In the genomic region with DNA sequence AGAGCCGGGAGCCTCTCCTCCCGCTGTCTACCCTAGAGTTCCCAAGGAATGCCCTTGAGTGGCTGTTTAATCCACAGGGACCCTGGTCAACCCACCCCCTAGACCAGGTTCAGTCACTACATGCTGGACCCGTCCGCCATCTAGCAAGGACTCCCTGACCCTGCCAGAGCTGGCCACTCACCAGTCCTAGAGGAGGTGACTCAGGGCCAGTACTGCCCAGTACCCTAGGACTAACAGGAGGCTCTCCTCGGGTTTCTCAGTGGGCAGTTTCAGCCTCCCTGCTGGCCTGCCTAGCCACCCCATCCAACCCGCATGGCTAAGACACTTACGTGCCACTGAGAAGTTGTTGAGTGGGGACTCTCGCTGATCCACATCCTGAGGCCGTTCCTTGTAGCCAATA, we compare ENCODE assay signal across 10 mouse cellular contexts. TPM values are rescaled to one million over a fixed set of nuclear protein-coding genes. Genes with fewer than 3 reads are reported as not detected.
DNase-seq lines count a peak whose midpoint lies in the region; ATAC-seq and TF ChIP-seq lines count a peak whose summit lies in the region.
"Had no signal": no experiment of that assay in that cellular context is flagged by ENCODE, and none has a peak within 500 bp of the region (broad histone marks: within the 10 kb centered on the region; RNA-seq: fewer than 3 reads in every experiment).

No protein-coding gene starts in this region.

- peak overlapping the region; percentile 88 to 98 for H3K27ac ChIP-seq in heart, embryonic 14.5 days (replicated peaks in 1 of 2; ENCODE audit: control insufficient read depth in 1 of 2, insufficient read depth in 1 of 2, low read depth in 2 of 2, low read length in 2 of 2)
- peak overlapping the region; percentile 46; the same call in 1 of the 2 replicates for H3K27ac ChIP-seq in neural tube, embryonic 12.5 days
- peak overlapping the region; percentile 87 for H3K27ac ChIP-seq in limb, embryonic 14.5 days (replicated peaks; ENCODE audit: low read depth, low read length)

- H3K4me2 ChIP-seq in heart, embryonic 14.5 days (ENCODE audit: low read length) = peak overlapping the region; percentile 59
- no peak overlapping the region; the same call in 1 of the 2 replicates for H3K4me2 ChIP-seq in neural tube, embryonic 12.5 days (replicated peaks)
- H3K4me2 ChIP-seq in limb, embryonic 14.5 days (replicated peaks; ENCODE audit: low read depth, low read length, severe bottlenecking) = no peak overlapping the region

- no peak overlapping the region for H3K4me3 ChIP-seq in heart, embryonic 14.5 days (ENCODE audit: control insufficient read depth in 1 of 2, insufficient read depth in 1 of 2, low read depth in 1 of 2, low read length in 2 of 2)
- no peak overlapping the region for H3K4me3 ChIP-seq in neural tube, embryonic 12.5 days
- H3K4me3 ChIP-seq in limb, embryonic 14.5 days (replicated peaks; ENCODE audit: low read length) = no peak overlapping the region

- H3K4me1 ChIP-seq in heart, embryonic 14.5 days (ENCODE audit: control insufficient read depth in 2 of 2, insufficient read depth in 2 of 2, low read length in 2 of 2) = peaks cover 59 to 83% of the 10 kb centered on the region in 2 experiments
- peaks cover 68% of the 10 kb centered on the region for H3K4me1 ChIP-seq in neural tube, embryonic 12.5 days
- H3K4me1 ChIP-seq in limb, embryonic 14.5 days (ENCODE audit: control insufficient read depth, insufficient read depth, low read length) = peaks cover 65% of the 10 kb centered on the region

- TF ChIP-seq POLR2A in limb, embryonic 14.5 days (IDR thresholded peaks at IDR 0.05; ENCODE audit: borderline replicate concordance, extremely low read depth, insufficient read depth, insufficient read length) = no peak

- ATAC-seq in heart, embryonic 14.5 days (ENCODE audit: insufficient number of reproducible peaks, insufficient read depth, low FRiP score, low read depth) = no peak
- no peak for ATAC-seq in neural tube, embryonic 12.5 days (ENCODE audit: low FRiP score, low read depth)
- ATAC-seq in limb, embryonic 14.5 days (ENCODE audit: low FRiP score, low read depth) = no peak
- no peak for ATAC-seq in frontal cortex, adult (ENCODE audit: low TSS enrichment)
- ATAC-seq: CD4-positive, CD25-positive, alpha-beta regulatory T cell, adult 4 months had no signal

- no peaks in the 10 kb centered on the region for H3K9me3 ChIP-seq in heart, embryonic 14.5 days (ENCODE audit: control insufficient read depth, low read length)
- H3K9me3 ChIP-seq in neural tube, embryonic 12.5 days = no peaks in the 10 kb centered on the region
- H3K9me3 ChIP-seq in limb, embryonic 14.5 days (ENCODE audit: control insufficient read depth, low read length) = no peaks in the 10 kb centered on the region

- H3K36me3 ChIP-seq in heart, embryonic 14.5 days (ENCODE audit: control insufficient read depth, insufficient read depth, low read length) = peaks cover 92% of the 10 kb centered on the region
- peaks cover 80% of the 10 kb centered on the region for H3K36me3 ChIP-seq in neural tube, embryonic 12.5 days
- H3K36me3 ChIP-seq in limb, embryonic 14.5 days (ENCODE audit: control insufficient read depth, insufficient read depth, low read length) = peaks cover 90% of the 10 kb centered on the region

- DNase-seq in heart, adult 9 months (ENCODE audit: low spot score in 2 of 2) = no peak
- DNase-seq in neural tube, embryonic 10.5 days (ENCODE audit: extremely low spot score, low spot score) = no peak
- no peak for DNase-seq in limb, embryonic 14.5 days (ENCODE audit: low spot score)
- no peak for DNase-seq in thymus, postnatal 14 days
- DNase-seq in ovary, postnatal 14 days (ENCODE audit: low spot score) = no peak
- DNase-seq: kidney, adult 2 months had no signal

- WGBS in heart, embryonic 14.5 days = 50% methylated on average over 9 of the region's 9 CpGs
- 83% methylated on average over 9 of the region's 9 CpGs for WGBS in neural tube, embryonic 12.5 days
- WGBS in limb, embryonic 14.5 days = 79% methylated on average over 9 of the region's 9 CpGs

- peak overlapping the region; percentile 58 for H3K9ac ChIP-seq in heart, embryonic 14.5 days (ENCODE audit: low read length)
- H3K9ac ChIP-seq in neural tube, embryonic 12.5 days = no peak overlapping the region
- H3K9ac ChIP-seq in limb, embryonic 14.5 days (ENCODE audit: low read depth, low read length, severe bottlenecking) = peak overlapping the region; percentile 8; the same call in 1 of the 2 replicates

- no peaks in the 10 kb centered on the region for H3K27me3 ChIP-seq in heart, embryonic 14.5 days (ENCODE audit: control insufficient read depth, insufficient read depth, low read length)
- H3K27me3 ChIP-seq in neural tube, embryonic 12.5 days (replicated peaks) = no peaks in the 10 kb centered on the region
- no peaks in the 10 kb centered on the region for H3K27me3 ChIP-seq in limb, embryonic 14.5 days (ENCODE audit: control insufficient read depth, insufficient read depth, low read length)

RNA-seq across cellular contexts. Expression of a gene that starts 12.8 kb away (rescaled TPM):
- polyA plus RNA-seq in heart, embryonic 14.5 days (2014; fragmentation: Nextera tagmentation; extraction: Ambion mirVana) = 163 and 182 TPM in 2 replicates
- 184 and 201 TPM in 2 replicates for polyA plus RNA-seq in neural tube, embryonic 12.5 days (2016; fragmentation: Nextera tagmentation; extraction: Ambion mirVana)
- 305 and 332 TPM in 2 replicates for polyA plus RNA-seq in limb, embryonic 14.5 days (2012; rRNA removed)
- polyA plus RNA-seq in limb, embryonic 14.5 days (2014; fragmentation: Nextera tagmentation; extraction: Ambion mirVana) = 148 and 181 TPM in 2 replicates

RNA-seq across cellular contexts. Expression of a gene that starts 16.8 kb away (rescaled TPM):
- 5.3 and 6.7 TPM in 2 replicates for polyA plus RNA-seq in heart, embryonic 14.5 days (2014; fragmentation: Nextera tagmentation; extraction: Ambion mirVana)
- 4.0 and 5.4 TPM in 2 replicates for polyA plus RNA-seq in neural tube, embryonic 12.5 days (2016; fragmentation: Nextera tagmentation; extraction: Ambion mirVana)
- 2.5 and 3.3 TPM in 2 replicates for polyA plus RNA-seq in limb, embryonic 14.5 days (2012; rRNA removed)
- polyA plus RNA-seq in limb, embryonic 14.5 days (2014; fragmentation: Nextera tagmentation; extraction: Ambion mirVana) = 1.9 and 2.5 TPM in 2 replicates

RNA-seq across cellular contexts. Expression of a gene that starts 17.4 kb away (rescaled TPM):
- 136 and 153 TPM in 2 replicates for polyA plus RNA-seq in heart, embryonic 14.5 days (2014; fragmentation: Nextera tagmentation; extraction: Ambion mirVana)
- 108 and 130 TPM in 2 replicates for polyA plus RNA-seq in neural tube, embryonic 12.5 days (2016; fragmentation: Nextera tagmentation; extraction: Ambion mirVana)
- polyA plus RNA-seq in limb, embryonic 14.5 days (2012; rRNA removed) = 179 and 184 TPM in 2 replicates
- polyA plus RNA-seq in limb, embryonic 14.5 days (2014; fragmentation: Nextera tagmentation; extraction: Ambion mirVana) = 282 and 284 TPM in 2 replicates

RNA-seq across cellular contexts. Expression of a gene that starts 42.0 kb away (rescaled TPM):
- 88.3 and 89.7 TPM in 2 replicates for polyA plus RNA-seq in heart, embryonic 14.5 days (2014; fragmentation: Nextera tagmentation; extraction: Ambion mirVana)
- polyA plus RNA-seq in neural tube, embryonic 12.5 days (2016; fragmentation: Nextera tagmentation; extraction: Ambion mirVana) = 3.2 and 3.7 TPM in 2 replicates
- 11.8 and 18.9 TPM in 2 replicates for polyA plus RNA-seq in limb, embryonic 14.5 days (2012; rRNA removed)
- 13.3 and 15.0 TPM in 2 replicates for polyA plus RNA-seq in limb, embryonic 14.5 days (2014; fragmentation: Nextera tagmentation; extraction: Ambion mirVana)

RNA-seq across cellular contexts. Expression of a gene that starts 58.4 kb away (rescaled TPM):
- polyA plus RNA-seq in heart, embryonic 14.5 days (2014; fragmentation: Nextera tagmentation; extraction: Ambion mirVana) = 5.0 and 6.1 TPM in 2 replicates
- 22.2 and 23.2 TPM in 2 replicates for polyA plus RNA-seq in neural tube, embryonic 12.5 days (2016; fragmentation: Nextera tagmentation; extraction: Ambion mirVana)
- polyA plus RNA-seq in limb, embryonic 14.5 days (2012; rRNA removed) = 30.1 and 36.9 TPM in 2 replicates
- polyA plus RNA-seq in limb, embryonic 14.5 days (2014; fragmentation: Nextera tagmentation; extraction: Ambion mirVana) = 21.3 and 23.6 TPM in 2 replicates
